Mouse (Mus musculus): Measurements from ENCODE around the gene Agap3. TPM values are rescaled to one million over a fixed set of nuclear protein-coding genes. Genes with fewer than 3 reads are reported as not detected.

Gene Agap3
- total RNA-seq, 2 experiments from 2014 or later: 83.1 to 84.8 TPM

- no peak for DNase-seq
- intact Hi-C loops (cut with DNase I): no loop called here
Measured at GRCm38 (mm10) chr5:24502786-24503185, 50.8 kb downstream of the Agap3 start.

DNA sequence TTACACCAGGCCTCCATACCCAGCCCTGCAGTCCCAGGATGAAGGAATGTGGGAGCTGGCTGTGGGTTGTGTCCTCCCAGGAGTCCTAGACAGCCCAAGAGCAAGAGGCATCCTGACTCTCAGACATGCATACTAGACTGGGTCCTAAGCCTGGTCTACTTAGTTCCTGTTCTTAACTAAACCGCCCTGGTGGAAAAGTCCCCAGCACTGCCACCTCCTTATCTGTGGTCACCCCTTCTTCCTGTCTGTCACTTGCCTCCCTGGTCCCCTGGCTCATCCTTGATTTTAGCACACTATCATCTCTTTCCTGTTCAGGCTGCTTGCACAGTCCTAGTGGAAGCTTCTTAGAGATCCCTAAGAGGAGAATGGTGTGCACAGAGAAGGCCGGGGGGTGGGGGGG, 53.5 kb downstream of the Agap3 start:
- intact Hi-C loops (cut with DNase I): no loop called here
- DNase-seq: no peak

DNA sequence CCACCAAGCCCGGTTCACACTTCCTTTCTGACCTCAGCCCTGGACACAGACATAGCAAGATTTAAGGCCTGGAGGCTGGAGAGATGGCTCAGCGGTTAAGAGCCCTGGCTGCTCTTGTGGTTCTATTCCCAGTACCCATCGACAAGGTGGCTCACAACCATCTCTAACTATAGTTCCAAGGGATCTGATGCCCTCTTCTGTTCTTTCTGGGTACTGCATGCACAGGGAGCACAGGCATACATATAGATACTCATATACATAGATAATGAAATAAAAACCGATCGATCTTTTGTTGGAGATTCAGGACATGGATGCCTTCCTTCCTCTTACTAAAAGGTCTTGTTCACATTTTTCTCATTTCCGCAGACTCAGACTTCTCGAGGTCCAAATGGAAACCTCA, 56.4 kb downstream of the Agap3 start:
- intact Hi-C loops (cut with DNase I): no loop called here

GRCm38 (mm10) chr5:24510635-24511034, 58.7 kb downstream of the Agap3 start:
- intact Hi-C loops (cut with DNase I): loop anchor here (2.0 kb wide), 2 partner anchors 86 to 140 kb away; no protein-coding TSS in a partner anchor
- DNase-seq: peak; percentile 41 to 66

More for the DNA sequence above, 56.4 kb downstream of the Agap3 start:
- no peak for DNase-seq

GRCm38 (mm10) chr5:24512271-24512670, 60.3 kb downstream of the Agap3 start:
- intact Hi-C loops (cut with DNase I): no loop called here
- DNase-seq: peak; percentile 60 to 63

- no peak for DNase-seq
- intact Hi-C loops (cut with DNase I): no loop called here
Measured at GRCm38 (mm10) chr5:24521366-24521765, 69.4 kb downstream of the Agap3 start.

- intact Hi-C loops (cut with DNase I): no loop called here
- DNase-seq: no peak
Measured at GRCm38 (mm10) chr5:24523806-24524205, 71.8 kb downstream of the Agap3 start.

GRCm38 (mm10) chr5:24524522-24524921, 72.5 kb downstream of the Agap3 start:
- intact Hi-C loops (cut with DNase I): no loop called here

DNA sequence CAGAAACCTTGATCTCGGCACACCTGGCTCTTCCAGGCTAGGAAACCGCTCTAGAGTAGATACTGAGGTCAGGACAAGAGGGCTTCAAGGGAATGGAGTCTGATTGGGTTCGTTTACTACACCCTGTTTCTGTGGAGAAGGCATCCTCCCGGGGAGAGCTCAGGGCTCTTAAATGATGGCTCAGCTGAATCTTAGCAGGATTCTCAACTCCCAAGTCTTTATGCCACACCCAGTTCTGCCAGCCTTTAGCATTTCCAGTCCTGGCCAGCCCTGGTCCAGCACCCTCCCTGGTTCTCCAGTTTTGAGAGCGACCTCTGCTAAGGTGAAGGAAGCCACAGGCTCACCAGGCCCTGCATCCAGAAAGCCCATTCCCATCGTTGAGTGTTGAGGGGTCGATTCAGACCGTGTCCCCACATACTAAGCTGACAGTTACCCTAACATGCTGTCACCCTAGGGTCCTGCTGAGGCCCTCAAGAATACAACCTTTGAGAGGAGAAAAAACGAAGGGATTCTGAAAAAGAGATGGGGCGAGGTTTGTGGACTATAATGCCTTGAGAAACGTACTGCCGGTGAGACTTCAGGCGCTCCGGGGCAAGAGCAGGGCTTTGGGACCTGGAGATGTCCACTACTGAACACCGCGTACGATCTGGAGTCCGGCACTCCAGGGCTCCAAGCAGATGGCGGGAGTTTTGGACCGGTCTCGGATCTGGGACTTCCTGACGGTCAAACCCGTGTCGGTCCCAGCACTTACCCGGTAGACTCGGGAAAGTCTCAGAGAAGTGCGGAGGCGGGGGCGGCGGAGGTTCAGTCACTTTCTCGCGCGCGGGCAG, 73.6 kb downstream of the Agap3 start:
- DNase-seq: no peak
- intact Hi-C loops (cut with DNase I): no loop called here

More at GRCm38 (mm10) chr5:24524522-24524921, 72.5 kb downstream of the Agap3 start:
- no peak for DNase-seq

DNA sequence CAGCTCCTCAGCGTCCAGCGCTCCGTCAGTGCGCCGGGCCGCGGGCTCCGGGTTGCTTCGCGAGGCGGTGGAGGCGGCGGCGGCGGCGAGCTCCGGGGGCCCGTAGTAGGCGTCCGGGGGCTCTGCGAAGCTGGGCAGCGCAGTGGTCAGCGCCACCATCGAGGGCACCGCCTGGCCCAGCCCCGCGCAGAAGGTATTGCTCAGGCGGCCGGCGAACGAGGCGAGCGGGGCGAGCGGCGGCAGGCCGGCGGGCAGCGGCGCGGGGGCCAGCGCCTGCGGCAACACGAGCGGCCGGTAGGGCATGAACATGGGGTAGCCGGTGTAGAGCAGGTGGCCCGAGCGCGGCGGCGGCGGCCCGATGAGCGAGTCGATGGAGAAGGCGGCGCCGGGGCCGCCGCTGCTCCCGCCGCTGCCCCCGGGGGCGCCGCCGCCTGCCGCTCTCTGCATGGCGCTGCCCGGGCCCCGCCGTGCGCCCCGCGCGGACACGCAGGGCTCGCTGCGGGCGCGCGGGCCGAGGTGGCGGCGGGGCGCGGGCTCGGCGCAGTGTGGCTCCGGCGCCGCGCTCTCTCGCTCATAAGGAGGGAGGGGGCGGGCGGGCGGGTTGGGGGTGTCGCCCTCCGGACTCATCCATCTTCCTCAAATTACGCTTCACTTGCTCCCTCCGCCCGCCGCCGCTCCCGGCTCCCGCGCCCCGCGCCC, 74.4 kb downstream of the Agap3 start:
- DNase-seq: no peak

DNA sequence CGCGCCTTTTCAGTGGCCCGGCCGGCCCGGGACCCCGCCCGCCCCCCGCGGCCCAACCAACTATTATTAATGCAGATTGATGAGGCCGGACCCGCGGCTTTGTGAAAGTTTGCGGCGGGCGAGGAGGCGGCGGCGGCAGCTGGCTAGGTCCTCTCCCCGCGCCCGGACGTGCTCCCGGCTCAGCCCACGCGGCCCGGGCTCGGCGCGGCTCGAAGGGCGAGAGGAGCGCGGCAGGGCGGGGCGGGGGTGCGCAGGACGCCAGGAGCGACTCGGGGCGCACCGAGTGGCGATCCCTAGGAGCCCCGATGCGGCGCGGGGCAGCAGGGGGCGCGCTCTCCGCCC, 74.9 kb downstream of the Agap3 start, which contains the start of gene Gbx1:
TSS of gene Gbx1 (minus strand) at position 314 of the 342 bp plus-strand sequence.
- peak; percentile 36 to 41 for DNase-seq
- intact Hi-C loops (cut with DNase I): no loop called here

More for the DNA sequence above, 74.4 kb downstream of the Agap3 start:
- intact Hi-C loops (cut with DNase I): no loop called here

GRCm38 (mm10) chr5:24527780-24528179, 75.8 kb downstream of the Agap3 start:
- DNase-seq: no peak
- intact Hi-C loops (cut with DNase I): no loop called here

GRCm38 (mm10) chr5:24530042-24530689, 78.2 kb downstream of the Agap3 start:
- intact Hi-C loops (cut with DNase I): loop anchor here (1.0 to 5.0 kb wide), 3 partner anchors 47 to 122 kb away; no protein-coding TSS in a partner anchor
- peak; percentile 94 to 98 for DNase-seq

- intact Hi-C loops (cut with DNase I): loop anchor here (5.0 kb wide), 1 partner anchor 119 kb away; no protein-coding TSS in a partner anchor
- no peak for DNase-seq
Measured at GRCm38 (mm10) chr5:24533391-24533790, 81.4 kb downstream of the Agap3 start.

DNA sequence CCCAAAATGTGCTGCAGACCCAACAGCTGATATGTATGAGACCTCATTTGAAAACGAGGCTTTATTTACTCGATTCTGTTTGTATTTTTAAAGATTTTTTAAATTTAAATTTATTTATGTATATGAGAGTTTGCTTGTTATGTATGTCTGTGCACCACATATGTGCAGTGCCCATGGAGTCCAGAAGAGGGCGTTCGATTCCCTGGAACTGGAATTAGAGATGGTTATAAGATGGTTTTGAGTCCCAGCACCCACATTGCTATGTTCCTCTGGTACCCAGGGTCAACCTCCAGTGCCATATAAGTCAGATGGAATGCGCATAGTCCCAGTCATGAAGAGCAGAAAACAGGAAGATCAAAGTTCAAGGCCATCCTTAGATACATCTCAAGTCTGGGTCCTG, 82.3 kb downstream of the Agap3 start:
- intact Hi-C loops (cut with DNase I): loop anchor here (5.0 kb wide), 1 partner anchor 118 kb away; no protein-coding TSS in a partner anchor
- no peak for DNase-seq

DNA sequence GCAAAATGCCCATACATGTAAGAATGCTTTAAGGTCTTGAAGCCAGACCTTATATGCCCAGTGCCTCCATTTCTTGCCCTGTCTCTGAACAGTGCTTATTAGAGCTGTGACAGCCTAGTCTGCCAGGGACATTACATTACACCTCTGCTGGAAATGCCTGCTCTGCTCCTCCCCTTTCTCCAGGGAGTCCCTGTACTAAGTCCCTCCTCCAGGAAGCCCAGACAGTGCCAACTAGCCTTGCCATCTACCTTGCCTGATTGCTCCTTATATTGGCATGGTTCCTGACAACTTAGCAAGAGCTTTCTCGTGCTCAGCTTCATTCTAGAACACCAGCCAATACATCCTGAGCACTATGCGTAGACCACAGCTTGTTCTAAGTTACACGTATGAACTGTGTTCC, 83.8 kb downstream of the Agap3 start:
- intact Hi-C loops (cut with DNase I): no loop called here
- no peak for DNase-seq

- intact Hi-C loops (cut with DNase I): no loop called here
- DNase-seq: no peak
Measured at GRCm38 (mm10) chr5:24536511-24536910, 84.5 kb downstream of the Agap3 start.

- intact Hi-C loops (cut with DNase I): no loop called here
- peak; percentile 60 to 62 for DNase-seq
Measured at GRCm38 (mm10) chr5:24537618-24538017, 85.6 kb downstream of the Agap3 start.

- DNase-seq: no peak
- intact Hi-C loops (cut with DNase I): no loop called here
Measured at GRCm38 (mm10) chr5:24539571-24540296, 87.8 kb downstream of the Agap3 start.

DNA sequence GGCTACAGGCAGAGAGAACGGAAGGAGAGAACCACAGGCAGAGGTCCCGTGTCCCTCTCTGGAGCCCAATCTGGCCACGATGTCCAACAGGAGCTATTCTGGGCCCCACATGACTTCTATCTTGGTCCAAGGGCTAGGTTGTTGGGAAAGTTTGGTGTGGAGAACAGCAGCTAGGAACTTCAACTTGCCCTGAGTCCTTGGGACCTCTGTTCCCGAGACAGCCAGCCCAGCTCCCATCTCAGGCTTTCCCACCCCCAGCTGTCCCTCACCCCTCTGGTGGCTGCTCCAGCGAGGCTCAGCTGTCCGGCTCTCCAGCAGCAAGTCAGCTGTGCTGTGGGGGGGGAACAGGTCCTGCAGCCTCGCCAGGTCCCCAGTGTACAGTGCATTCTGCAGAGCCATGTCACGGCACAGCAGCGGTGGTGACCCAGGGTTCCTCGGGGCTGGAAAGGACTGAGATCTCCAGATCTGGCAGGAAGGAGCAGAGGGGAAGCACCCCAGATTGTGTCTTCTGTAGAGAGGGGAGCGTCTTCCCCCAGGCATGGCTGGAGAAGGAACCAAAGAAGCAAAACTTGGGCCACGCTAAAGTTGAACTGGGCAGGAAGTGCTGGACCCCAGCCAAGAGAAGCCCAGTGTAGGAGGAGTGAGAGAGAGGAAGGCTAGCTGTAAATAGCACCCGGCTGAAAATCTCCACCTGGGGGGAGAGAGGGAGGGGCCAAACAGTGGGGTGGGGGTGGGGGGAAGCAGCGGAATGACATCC, 88.6 kb downstream of the Agap3 start, which contains the start of gene Asb10:
TSS of gene Asb10 (minus strand) at position 592 of the 757 bp plus-strand sequence.
- peak; percentile 88 to 90 for DNase-seq
- intact Hi-C loops (cut with DNase I): no loop called here
